Mouse (Mus musculus) thymus, adult 2 months (tissue): Measurements from ENCODE around the gene Olfr1388.

ENCODE experiments used
- CTCF ChIP-seq: fragments of 200-500 bp; IDR thresholded peaks from 2 replicates; pipeline ENCODE4 v1.5.1; 2012; ENCODE audit warnings: mild to moderate bottlenecking, control low read depth, low read length, moderate library complexity, borderline replicate concordance; ENCODE audit not compliant: control insufficient read depth, poor library complexity, insufficient read depth; ENCODE audit errors: extremely low read depth
- POLR2A ChIP-seq: fragments of 200-500 bp; IDR thresholded peaks from 2 replicates; pipeline ENCODE4 v1.6.1; 2012; ENCODE audit warnings: mild to moderate bottlenecking, low read length, control low read depth, moderate library complexity; ENCODE audit not compliant: control insufficient read depth, poor library complexity, insufficient read depth; ENCODE audit errors: extremely low read depth

DNA sequence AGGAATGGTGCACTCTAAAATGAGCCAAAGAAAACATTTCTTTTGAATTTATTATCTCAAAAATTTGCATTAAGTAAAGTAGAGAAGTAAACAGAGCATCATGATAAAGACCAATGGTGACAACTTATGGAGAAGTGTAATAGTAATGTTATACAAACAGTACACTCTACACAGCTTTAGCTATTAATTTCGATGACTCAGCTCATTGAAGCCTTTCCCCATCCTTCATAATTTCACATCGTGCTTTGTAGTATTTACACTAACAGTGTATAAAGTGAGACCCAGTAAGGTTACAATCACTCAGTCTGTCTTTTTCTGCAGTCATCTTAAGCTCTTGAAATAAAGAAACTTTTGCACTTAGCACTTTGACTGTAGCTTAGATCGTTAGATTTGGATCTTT, 29.6 kb upstream of the Olfr1388 start:
- no peak for TF ChIP-seq CTCF
- TF ChIP-seq POLR2A = no peak
